Mouse (Mus musculus) layer of hippocampus, adult 2 months (tissue): ENCODE data around the gene Tnfsf13. TPM values are rescaled to one million over a fixed set of nuclear protein-coding genes. Genes with fewer than 3 reads are reported as not detected.

Source experiments
- DNase-seq, 2 experiments: peaks; one replicate each; pipeline ENCODE4 v3.0.0; 2022; ENCODE audit warnings: low spot score in 2 of 2
- H3K27ac ChIP-seq: fragments of 200-600 bp; 2 replicates; pipeline ENCODE4 v1.8.1; 2022
- H3K4me3 ChIP-seq: fragments of 200-600 bp; 2 replicates; pipeline ENCODE4 v1.8.1; 2022; ENCODE audit warnings: mild to moderate bottlenecking
- CTCF ChIP-seq: fragments of 200-600 bp; conservative IDR thresholded peaks from 2 replicates; pipeline ENCODE4 v1.8.1; 2022; ENCODE audit warnings: antibody characterized with exemption, mild to moderate bottlenecking, moderate library complexity
- total RNA-seq, 2 experiments: library from RNA; stranded (reverse); gene quantifications; 2 replicates each; pipeline ENCODE4 v1.2.3; 2021

The Tnfsf13 gene
- total RNA-seq, 2 experiments from 2014 or later, result 2.1 to 2.5 TPM

DNA sequence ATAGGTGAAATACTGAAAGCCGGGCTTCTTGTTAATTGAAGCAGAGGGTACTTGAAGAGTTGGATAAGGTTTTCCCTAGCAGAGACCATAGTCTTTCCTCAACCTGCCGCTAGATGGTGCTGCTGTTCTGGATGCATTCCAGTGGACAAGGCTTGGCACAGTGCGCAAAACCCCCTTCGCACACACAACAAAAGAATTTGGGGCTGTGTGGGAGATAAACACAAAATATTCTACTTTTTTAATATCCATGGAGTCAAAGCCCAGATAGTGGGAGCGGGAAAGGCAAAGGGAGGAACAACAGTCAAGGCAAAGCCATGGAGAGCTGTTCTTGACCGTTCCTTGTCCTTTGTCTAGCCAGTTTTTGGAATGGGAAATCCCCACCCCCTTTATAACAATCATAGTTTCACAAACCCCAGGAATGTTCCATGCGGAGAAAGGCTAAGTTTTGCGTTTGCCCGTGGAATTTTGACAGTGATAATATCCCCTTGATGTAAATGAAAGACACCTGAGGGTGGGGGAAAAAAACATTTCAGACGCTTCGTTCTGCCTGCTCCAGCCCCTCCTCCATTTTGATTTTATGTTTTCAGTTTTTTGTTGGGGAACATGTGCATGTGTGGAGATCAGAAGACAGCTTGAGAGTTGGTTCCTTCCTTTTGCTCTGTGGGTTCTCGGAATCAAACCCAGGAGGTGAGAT is 2.6 kb downstream of the Tnfsf13 start:
- Histone ChIP-seq H3K27ac (peak overlapping the region; percentile 95), H3K4me3 (peak overlapping the region; percentile 44)
- DNase-seq, result peak; percentile 87 to 92
- TF ChIP-seq CTCF, result peak; percentile 94

DNA sequence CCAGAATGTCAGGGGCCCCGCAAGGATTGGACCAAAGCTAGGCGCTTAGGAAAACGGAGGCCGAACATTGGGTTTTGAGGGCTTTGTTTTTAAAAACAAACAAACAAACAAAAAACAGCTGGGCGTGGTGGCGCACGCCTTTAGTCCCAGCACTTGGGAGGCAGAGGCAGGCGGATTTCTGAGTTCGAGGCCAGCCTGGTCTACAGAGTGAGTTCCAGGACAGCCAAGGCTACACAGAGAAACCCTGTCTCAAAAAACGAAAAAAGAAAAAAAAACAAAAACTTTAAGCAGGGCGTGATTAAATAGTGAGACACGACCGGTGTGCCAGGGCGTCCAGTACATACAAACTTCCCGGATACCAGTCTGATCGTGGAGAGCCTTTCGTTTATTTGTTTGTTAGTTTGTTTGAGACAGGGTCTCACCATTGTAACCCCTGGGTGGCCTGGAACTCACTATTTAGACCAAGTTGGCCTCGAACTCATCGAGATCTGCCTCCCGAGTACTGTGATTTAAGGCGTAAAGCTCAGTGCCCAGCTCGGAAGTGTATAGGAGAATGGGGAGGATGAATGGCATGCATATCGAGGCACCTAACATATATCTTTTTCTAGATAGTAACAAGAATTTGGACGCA is 3.3 kb downstream of the Tnfsf13 start:
- H3K4me3 ChIP-seq, result peak overlapping the region; percentile 82
- no peak for DNase-seq
- H3K27ac ChIP-seq, result peak overlapping the region; percentile 95
- no peak for TF ChIP-seq CTCF

DNA sequence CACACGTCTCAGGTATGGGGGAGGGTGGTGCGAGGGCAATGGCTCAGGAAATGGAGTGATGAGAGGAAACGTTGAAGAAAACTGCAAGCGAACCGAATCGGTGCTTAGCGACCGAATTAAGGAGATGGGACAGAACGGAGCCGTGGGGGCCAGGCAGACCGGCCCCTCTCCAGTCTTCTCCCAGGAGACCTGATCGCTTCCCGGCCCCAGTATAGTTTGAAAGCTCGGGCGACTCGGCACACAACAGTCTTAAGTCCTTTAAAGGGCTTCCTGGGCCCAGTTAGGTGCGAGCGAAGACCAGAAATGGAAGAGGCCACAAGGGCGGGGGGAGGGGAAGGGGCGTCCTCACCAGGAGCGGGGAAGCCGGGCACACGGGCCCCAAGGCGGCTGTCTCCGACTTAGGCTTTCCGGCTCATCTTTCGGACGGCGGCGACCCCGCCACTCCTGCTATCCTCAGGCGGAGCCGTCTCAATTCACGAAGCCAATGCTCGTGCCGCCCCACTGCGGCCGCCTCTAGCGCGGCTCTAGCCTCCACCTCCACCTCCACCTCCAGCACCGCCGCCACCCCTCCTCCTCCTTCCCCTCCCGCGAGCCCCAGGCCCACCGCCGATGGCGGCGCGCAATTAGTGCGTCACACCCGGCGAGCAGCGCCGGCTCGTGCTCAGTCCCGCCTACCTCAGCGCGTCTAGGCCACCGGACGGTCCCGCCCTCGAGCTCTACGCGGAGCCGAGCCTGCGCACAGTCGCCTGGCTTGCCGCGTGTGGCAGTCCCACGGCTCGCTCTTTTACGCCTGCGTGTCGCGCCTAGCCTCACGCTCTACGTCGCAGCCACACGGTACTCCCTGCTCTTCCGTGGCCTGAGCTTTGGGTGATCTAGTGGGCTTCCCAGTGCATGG is 4.0 kb downstream of the Tnfsf13 start, which contains the start of gene Senp3:
TSS of gene Senp3 (minus strand) at position 771 of the 895 bp plus-strand sequence.
- Histone ChIP-seq H3K4me3 (peak within 1 kb of the TSS; percentile 82), H3K27ac (peak within 1 kb of the TSS; percentile 95)
- TF ChIP-seq CTCF, result no peak
- DNase-seq, result peak; percentile 97 to 98

DNA sequence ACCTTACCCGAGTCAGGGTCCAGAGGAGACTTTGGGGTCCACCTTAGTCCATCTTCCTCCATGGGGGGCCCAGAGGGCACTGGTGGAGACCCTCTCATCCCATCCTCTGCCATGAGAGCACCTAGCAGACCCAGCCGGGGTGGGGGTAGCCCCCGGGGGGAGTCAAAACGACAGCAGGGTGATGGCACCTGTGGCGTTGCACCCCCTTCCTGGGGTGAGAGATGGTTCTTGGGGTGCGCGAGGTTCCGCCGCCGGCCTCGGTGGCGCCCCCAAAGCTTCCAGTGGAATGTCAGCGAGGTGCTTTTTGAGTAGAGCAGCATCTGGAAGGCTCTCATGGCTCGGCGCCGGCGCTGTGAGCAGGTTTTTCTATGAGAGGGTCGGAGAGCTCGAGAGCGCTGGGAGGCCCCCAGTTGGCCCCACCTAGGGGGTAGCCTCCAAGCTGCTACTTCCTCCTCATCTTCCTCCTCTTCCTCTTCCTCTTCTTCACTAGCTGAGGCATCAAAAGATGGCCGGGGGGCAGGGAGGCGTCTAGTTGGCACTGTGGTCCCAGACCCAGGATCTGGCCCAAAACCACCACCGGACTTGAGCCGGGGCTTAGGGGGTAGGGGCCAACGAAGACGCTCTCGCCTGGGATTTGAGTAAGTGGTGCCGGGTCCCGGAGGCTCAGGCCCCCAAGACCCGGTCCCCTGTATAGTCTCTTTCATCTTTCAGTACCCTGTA is 5.3 kb downstream of the Tnfsf13 start:
- TF ChIP-seq CTCF, result no peak
- H3K4me3 ChIP-seq, result peak overlapping the region; percentile 82; the same call in 1 of the 2 replicates
- DNase-seq, result no peak
- H3K27ac ChIP-seq, result no peak overlapping the region

GRCm38 (mm10) chr11:69679144-69679543 is 6.4 kb downstream of the Tnfsf13 start:
- DNase-seq, result no peak
- Histone ChIP-seq H3K27ac (no peak overlapping the region), H3K4me3 (no peak overlapping the region)
- TF ChIP-seq CTCF, result no peak

DNA sequence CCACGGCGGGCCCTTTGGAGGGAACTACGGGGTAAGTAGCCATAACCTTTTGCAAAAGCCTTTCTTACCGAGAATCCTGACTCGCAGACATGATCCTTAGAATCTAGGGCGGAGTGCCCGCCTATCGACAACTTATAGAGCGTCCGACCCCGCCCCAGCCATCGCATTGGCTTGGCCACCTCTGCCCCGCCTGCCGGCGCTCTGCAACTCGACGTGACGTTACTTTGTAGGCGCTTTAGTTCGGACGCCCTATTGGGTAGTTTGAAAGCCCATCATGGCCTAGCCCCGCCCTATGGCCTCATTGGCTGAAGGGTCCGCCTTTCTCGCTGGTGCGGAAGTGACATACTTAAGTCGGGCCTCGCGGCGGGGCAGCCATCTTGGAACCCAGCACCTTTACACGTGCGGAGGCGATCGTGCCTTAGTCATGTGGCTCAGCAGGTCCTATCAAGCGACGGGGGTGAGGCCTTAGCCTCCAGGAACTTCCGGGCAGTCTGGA is 13.3 kb downstream of the Tnfsf13 start, which contains the start of gene Eif4a1:
TSS of gene Eif4a1 (minus strand) at position 213 of the 496 bp plus-strand sequence.
- peak; percentile 100 for DNase-seq
- TF ChIP-seq CTCF, result peak; percentile 33
- Histone ChIP-seq H3K27ac (peak within 1 kb of the TSS; percentile 100), H3K4me3 (peak within 1 kb of the TSS; percentile 94)

DNA sequence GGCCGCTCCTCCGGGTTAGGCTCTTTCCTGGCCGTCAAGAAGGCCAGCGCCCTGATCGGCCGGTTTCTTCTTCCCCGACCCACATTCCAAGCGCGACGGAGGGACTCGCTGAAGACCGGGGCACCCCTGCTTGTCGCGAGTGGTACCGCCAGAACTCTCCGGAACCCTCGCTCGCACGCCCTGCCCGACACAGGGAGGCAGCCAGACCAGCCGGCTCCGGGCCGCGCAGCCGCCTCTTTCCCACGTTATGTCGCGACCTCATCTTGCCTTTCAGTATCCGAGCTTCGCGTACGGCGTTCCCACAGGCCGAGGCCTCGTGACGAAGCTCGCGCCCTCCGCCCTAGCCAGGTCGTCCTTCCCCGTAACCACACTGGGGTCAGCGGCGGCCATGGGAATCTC is 13.9 kb downstream of the Tnfsf13 start:
- Histone ChIP-seq H3K27ac (peak overlapping the region; percentile 100), H3K4me3 (peak overlapping the region; percentile 94)
- peak; percentile 28; the same call in 1 of the 2 replicates for TF ChIP-seq CTCF
- DNase-seq, result no peak

DNA sequence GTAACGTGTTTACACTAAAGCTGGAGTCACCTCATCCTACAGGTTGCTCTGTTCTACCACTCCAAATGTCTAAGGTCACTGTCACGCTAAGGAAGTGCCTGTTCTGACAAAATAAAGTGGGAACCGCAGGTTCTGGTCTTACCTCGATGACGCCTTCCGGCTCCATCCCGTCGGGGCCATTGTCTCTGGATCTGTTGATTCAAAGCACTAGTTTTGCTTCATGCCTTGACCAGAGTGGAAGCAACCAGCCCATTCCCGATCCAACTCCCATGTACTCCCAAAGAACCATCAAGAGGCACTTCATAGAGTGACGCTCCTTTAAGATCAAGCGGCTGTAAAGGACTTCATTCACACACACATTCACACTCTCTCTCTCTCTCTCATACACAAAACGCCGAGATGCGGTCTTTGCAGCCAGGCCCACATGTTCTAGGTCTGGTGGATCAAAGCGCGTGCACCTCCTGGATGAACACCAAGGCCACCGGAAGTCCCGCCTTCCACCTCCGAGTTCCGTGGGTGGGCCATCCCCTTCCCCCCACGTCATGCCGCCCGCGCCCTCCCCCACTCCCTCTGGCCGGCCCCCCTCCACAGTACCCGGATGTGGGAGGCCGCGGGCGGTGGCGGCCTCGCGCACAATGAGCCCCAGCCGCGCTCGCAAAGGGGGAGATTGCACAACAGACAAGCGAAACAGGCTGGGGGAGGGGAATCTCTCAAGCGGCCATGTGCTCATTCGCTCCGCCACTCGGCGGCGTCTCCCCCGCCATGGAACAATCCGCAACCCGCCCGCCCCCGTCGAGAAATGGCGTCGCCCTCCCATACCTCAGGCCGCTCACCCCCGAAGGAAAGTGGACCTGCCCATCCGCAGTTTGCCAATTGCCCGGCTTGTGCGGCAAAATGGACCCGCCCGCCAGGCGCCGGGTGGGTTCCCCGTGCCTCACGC is 14.5 kb downstream of the Tnfsf13 start:
- DNase-seq, result peak; percentile 94 to 96
- H3K27ac ChIP-seq, result peak overlapping the region; percentile 100
- TF ChIP-seq CTCF, result no peak
- peak overlapping the region; percentile 94 for H3K4me3 ChIP-seq

- Histone ChIP-seq H3K4me3 (no peak overlapping the region), H3K27ac (no peak overlapping the region)
- no peak for TF ChIP-seq CTCF
- DNase-seq, result no peak
Observed at GRCm38 (mm10) chr11:69666665-69667005, 18.9 kb downstream of the Tnfsf13 start.

DNA sequence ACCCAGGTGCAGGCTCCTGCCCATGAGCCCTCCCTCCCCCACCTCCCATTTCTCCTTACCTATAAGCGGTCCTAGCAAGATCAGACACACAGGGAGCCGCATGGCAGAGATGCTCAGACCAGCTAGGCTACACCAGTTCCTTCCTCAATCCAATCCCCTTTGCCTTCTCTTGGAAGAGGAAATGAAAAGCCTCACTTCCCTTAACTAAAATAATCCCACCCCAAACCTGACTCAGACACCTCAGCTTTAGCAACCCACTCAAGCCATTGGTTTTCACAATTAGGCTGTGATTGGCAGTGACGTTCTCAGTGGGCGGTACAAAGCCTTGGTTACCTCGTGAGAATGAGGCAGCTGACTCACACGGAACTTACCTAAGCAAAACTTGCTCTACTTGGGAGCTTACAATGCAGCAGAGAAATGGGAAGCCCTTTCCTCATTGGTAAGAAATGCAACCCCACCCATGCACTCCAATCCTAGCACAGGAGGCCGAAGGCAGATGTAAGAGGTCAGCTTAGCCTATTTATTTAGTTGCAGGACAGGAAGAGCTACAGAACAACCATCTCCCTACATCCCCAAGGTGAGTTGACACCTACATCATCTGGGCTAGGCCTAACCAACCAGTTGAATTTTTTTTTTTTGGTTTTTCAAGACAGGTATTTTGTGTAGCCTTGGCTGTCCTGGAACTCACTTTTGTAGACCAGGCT is 19.5 kb downstream of the Tnfsf13 start, which contains the start of gene Cd68:
TSS of gene Cd68 (minus strand) at position 193 of the 704 bp plus-strand sequence.
- peak; percentile 68 to 84 for DNase-seq

More for the DNA sequence above, 19.5 kb downstream of the Tnfsf13 start, which contains the start of gene Cd68:
- peak within 1 kb of the TSS; percentile 17 for H3K4me3 ChIP-seq
- H3K27ac ChIP-seq, result peak within 1 kb of the TSS; percentile 65; the same call in 1 of the 2 replicates
- TF ChIP-seq CTCF, result no peak
